Mouse (Mus musculus) embryonic fibroblast, embryonic 13.5 days (primary cell): ENCODE measurements around the gene Slain1.

Experiments used
- CTCF ChIP-seq: IDR thresholded peaks from 2 replicates; pipeline ENCODE4 v1.5.1; 2011; ENCODE audit warnings: mild to moderate bottlenecking, control low read depth, low read length, moderate library complexity, borderline replicate concordance; ENCODE audit not compliant: insufficient read depth
- POLR2A ChIP-seq: IDR thresholded peaks from 2 replicates; pipeline ENCODE4 v1.6.1; 2011; ENCODE audit warnings: low read depth, mild to moderate bottlenecking, control low read depth, low read length, moderate library complexity

- no peak for TF ChIP-seq CTCF
- no peak for TF ChIP-seq POLR2A
Observed at GRCm38 (mm10) chr14:103679395-103680217, 29.6 kb downstream of the Slain1 start.
